Mouse (Mus musculus): ENCODE data around the gene Ces2h. TPM values are rescaled to one million over a fixed set of nuclear protein-coding genes. Genes with fewer than 3 reads are reported as not detected.

The Ces2h gene
- polyA plus RNA-seq, 1 experiment: not detected

DNA sequence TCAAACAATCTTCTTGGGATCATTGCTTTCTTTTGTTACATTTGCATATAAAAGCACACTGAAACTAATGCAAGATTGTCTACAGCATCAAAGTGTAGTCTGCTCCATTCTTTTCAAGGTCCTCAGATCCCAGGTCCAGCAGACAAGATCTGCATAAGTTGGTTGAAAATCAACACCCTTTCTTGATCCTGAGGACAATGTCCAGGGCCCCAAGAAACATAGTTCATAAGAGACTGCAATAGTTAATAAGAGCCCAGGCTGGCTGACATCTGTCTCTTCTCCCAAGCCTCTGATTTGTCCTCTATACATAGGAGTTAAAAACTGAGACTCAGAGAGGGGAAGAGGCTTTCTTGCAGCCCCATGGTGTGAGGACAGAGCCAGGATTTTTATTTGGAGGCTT is 68.3 kb downstream of the Ces2h start:
- no peak for DNase-seq
- no peak overlapping the region for H3K27ac ChIP-seq (ENCODE audit: control insufficient read depth, insufficient read depth, low read length)
- no peaks in the 10 kb centered on the region for H3K36me3 ChIP-seq (ENCODE audit: control insufficient read depth, insufficient read depth, low read length)
- no peaks in the 10 kb centered on the region for H3K4me1 ChIP-seq (replicated peaks; ENCODE audit: control insufficient read depth, insufficient read depth, low read length)
- no peak for TF ChIP-seq CTCF (IDR thresholded peaks at IDR 0.05; ENCODE audit: borderline replicate concordance, control insufficient read depth, extremely low read depth, insufficient read depth, low read length, poor library complexity)
- no peak for TF ChIP-seq POLR2A (IDR thresholded peaks at IDR 0.05; ENCODE audit: control insufficient read depth, extremely low read depth, insufficient read depth, low read length, poor library complexity)
- H3K27me3 ChIP-seq (ENCODE audit: control insufficient read depth, insufficient read depth, low read length): no peaks in the 10 kb centered on the region
- no peak overlapping the region for H3K4me3 ChIP-seq (ENCODE audit: control insufficient read depth, insufficient read depth, low read length)

Other genes starting within 250 kb of the Ces2h start
- gene Ces2b, start 169.3 kb upstream of the Ces2h start, polyA plus RNA-seq (2012; rRNA removed): 0.20 and 0.32 TPM in 2 replicates
- 3.7 and 4.1 TPM in 2 replicates for gene Ces2c, start 153.8 kb upstream of the Ces2h start, polyA plus RNA-seq (2012; rRNA removed)
- gene Ces2e, start 74.6 kb upstream of the Ces2h start, polyA plus RNA-seq (2012; rRNA removed): 1.6 and 2.3 TPM in 2 replicates
- gene Ces2f, start 53.5 kb upstream of the Ces2h start, polyA plus RNA-seq (2012; rRNA removed): 3.2 and 4.9 TPM in 2 replicates
- gene Ces2g, start 39.1 kb upstream of the Ces2h start, polyA plus RNA-seq (2012; rRNA removed): 7.6 and 7.8 TPM in 2 replicates
- 0.13 and 1.2 TPM in 2 replicates for gene Ces3a, start 47.7 kb downstream of the Ces2h start, polyA plus RNA-seq (2012; rRNA removed)
- gene Ces3b, start 82.9 kb downstream of the Ces2h start, polyA plus RNA-seq (2012; rRNA removed): 0.07 and 0.51 TPM in 2 replicates
- 0.05 TPM in 1 of 2 replicates, not detected in the other for gene Ces4a, start 130.9 kb downstream of the Ces2h start, polyA plus RNA-seq (2012; rRNA removed)
- 26.7 and 34.4 TPM in 2 replicates for gene Cbfb, start 169.8 kb downstream of the Ces2h start, polyA plus RNA-seq (2012; rRNA removed)
- 24.6 and 26.4 TPM in 2 replicates for gene D230025D16Rik, start 224.3 kb downstream of the Ces2h start, polyA plus RNA-seq (2012; rRNA removed)